Mouse (Mus musculus) forebrain, embryonic 15.5 days (tissue): Measurements from ENCODE around the gene Emp2. TPM values are rescaled to one million over a fixed set of nuclear protein-coding genes. Genes with fewer than 3 reads are reported as not detected.
A peak's percentile ranks its signal among the peaks of the same experiment; 100 is the strongest.

ENCODE experiments used
- ATAC-seq: fragments of 200-750 bp; cut with Nextera tagmentation; replicated peaks from 2 replicates; pipeline ENCODE4 v1.8.0; 2017; ENCODE audit warnings: mild to moderate bottlenecking, moderate TSS enrichment, moderate library complexity
- H3K27ac ChIP-seq: fragments of 300-500 bp; sonication (generic); replicated peaks from 2 replicates; pipeline ENCODE4 v1.5.1; 2015; ENCODE audit warnings: mild to moderate bottlenecking, inconsistent platforms
- H3K27me3 ChIP-seq: fragments of 300-500 bp; sonication (generic); 2 replicates; pipeline ENCODE4 v1.6.1; 2015; ENCODE audit warnings: inconsistent platforms
- H3K36me3 ChIP-seq: fragments of 300-500 bp; sonication (generic); 2 replicates; pipeline ENCODE4 v1.6.1; 2015; ENCODE audit warnings: mild to moderate bottlenecking, inconsistent platforms
- H3K4me1 ChIP-seq: fragments of 300-500 bp; sonication (generic); 2 replicates; pipeline ENCODE4 v1.6.1; 2015; ENCODE audit warnings: inconsistent platforms
- H3K4me2 ChIP-seq: fragments of 300-500 bp; sonication (generic); replicated peaks from 2 replicates; pipeline ENCODE4 v1.6.1; 2015; ENCODE audit warnings: mild to moderate bottlenecking, inconsistent platforms
- H3K4me3 ChIP-seq: fragments of 300-500 bp; sonication (generic); 2 replicates; pipeline ENCODE4 v1.5.1; 2015; ENCODE audit warnings: mild to moderate bottlenecking, inconsistent platforms
- H3K9ac ChIP-seq: fragments of 300-500 bp; sonication (generic); replicated peaks from 2 replicates; pipeline ENCODE4 v1.6.1; 2015; ENCODE audit warnings: mild to moderate bottlenecking, inconsistent platforms
- H3K9me3 ChIP-seq: fragments of 300-500 bp; sonication (generic); 2 replicates; pipeline ENCODE4 v1.6.1; 2016; ENCODE audit warnings: inconsistent platforms
- WGBS: fragments of 180-500 bp; shearing (Covaris S2); methylation state at CpG from one replicate; pipeline ENCODE4 v1.1.7; 2015; ENCODE audit warnings: mixed read lengths; 5-methylcytosine and 5-hydroxymethylcytosine counted together
- polyA plus RNA-seq: library from polyadenylated mRNA; unstranded; fragments of >200 nt; fragmentation: Nextera tagmentation; extraction: Ambion mirVana; gene quantifications from 2 replicates; pipeline ENCODE4 v1.2.1, GENCODE M21; 2015

Emp2 gene
- polyA plus RNA-seq = 5.9 and 7.2 TPM in 2 replicates

DNA sequence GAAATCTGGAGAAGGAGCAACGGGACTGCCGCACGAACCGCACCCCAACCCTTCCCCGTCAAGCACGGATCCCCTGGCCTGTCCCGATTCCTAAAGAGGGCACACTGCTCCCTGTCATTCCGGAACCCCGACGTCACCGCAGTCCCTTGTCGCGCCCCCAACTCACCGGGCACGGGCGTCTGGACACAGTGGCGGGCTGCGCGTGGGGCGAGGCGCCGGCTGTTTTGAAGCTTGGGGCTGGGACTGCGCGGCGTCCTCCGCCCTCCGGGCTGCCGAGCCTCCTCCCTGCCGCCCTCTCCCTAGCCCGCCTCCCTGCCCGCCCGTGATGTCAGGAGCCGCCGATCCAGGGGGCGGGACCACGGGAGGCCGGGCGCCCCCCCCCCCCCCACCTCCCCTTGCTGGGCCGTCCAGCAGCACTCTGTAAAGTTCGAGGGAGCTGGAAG is at the start of gene Emp2:
Gene Emp2 (minus strand): TSS at position 323 of the 443 bp plus-strand sequence.
- Histone ChIP-seq H3K9me3 (no peaks in the 10 kb centered on the region), H3K9ac (peak within 1 kb of the TSS; percentile 38; the same call in 1 of the 2 replicates), H3K27me3 (peaks cover 7% of the 10 kb centered on the region; the same call in 1 of the 2 replicates), H3K27ac (no peak within 1 kb of the TSS), H3K4me3 (peak within 1 kb of the TSS; percentile 43), H3K4me1 (peaks cover 12% of the 10 kb centered on the region; the same call in 1 of the 2 replicates), H3K36me3 (no peaks in the 10 kb centered on the region), H3K4me2 (peak within 1 kb of the TSS; percentile 83)
- under 1% methylated on average over 38 of the region's 40 CpGs for WGBS
- ATAC-seq = peak; percentile 82

DNA sequence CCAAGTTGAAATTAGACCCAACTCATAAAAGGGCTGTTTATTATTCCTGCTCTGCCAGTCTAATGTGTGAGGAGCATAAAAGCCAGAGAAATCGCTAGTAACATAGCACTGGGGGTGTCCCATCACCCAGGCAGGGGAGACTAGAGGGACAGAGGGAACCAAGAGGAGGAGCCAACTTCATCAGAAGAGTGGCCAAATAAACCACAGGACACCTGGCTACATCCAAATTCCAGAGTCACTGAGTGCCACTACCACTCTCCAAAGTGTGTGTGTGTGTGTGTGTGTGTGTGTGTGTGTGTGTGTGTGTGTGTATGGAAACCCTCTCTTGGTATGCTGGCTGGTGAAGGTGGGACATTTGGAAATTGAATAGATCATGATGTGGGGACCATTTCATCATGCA is 49.3 kb upstream of the Emp2 start:
- no peak for ATAC-seq
- no peak overlapping the region for H3K9ac ChIP-seq
- H3K4me1 ChIP-seq = peaks cover 11% of the 10 kb centered on the region
- H3K27me3 ChIP-seq = no peaks in the 10 kb centered on the region
- no peak overlapping the region for H3K27ac ChIP-seq
- H3K4me3 ChIP-seq = no peak overlapping the region
- no peaks in the 10 kb centered on the region for H3K36me3 ChIP-seq
- 71% methylated on average over 1 of the region's 1 CpGs for WGBS
- no peaks in the 10 kb centered on the region for H3K9me3 ChIP-seq
- no peak overlapping the region for H3K4me2 ChIP-seq

DNA sequence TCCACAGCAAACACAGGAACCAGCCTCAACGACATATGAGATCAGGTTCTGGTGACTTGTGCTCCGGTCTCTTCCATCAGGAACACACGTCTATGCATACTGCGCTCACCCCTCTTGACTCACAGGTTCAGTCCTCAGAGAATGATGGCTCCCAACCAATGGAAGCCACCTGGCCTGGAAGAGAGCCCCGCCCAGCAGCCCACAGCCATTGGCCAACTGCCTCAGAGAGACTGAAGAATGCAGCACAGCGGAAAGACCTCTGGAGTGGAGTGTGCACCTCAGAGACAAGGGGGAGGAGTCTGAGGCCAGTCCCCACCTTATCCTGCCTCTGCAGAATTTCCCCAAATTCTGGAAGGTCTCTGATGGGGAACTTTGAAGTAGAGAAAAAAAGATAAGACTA is 45.5 kb upstream of the Emp2 start:
- WGBS = 91% methylated on average over 6 of the region's 6 CpGs
- no peak for ATAC-seq
- H3K4me3 ChIP-seq = no peak overlapping the region

DNA sequence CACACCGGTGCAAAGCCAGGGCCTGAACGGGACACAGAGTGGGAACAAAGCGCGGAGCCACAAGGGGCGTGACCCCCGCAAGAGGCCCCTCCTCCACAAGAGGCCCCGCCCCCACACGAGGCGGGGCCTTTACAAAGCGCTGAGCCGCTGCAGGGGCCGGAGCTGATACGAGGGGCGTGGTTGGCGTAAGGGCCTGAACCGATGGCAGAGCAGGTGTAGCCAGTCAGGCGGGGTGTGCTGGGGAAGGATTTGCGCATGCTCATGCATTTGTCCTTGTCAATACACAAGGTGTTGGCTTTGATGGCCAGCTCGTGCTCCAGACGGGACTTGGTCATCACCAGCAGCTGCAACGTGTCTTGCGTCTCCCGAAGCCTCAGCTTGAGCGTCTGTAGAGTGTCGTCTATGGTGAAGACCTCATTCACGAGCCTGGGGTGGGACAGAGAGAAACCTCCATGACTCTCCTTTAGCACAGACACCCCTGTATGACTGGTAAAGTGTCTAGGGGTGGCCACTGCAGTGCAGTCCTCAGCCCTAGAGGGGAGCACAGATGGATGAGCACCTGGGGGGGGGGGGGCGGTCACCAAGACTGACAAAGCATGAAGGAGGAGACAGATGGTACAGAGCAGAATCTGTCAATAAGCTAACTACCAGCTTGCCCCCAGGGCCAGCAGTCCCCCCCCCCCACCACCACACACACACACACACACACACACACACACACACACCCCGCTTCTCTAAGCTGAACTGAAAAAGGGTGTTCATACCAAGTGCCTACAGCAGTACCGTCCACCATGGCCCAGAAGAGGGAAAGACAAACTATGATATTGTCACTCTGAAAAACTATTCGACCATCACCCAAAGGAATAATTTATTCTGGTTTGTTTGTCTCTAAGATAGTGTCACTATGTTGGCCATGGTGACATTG is 44.5 kb upstream of the Emp2 start:
- peak overlapping the region; percentile 23 for H3K4me3 ChIP-seq
- peak; percentile 87 for ATAC-seq
- 0 out of 2 replicates have a peak overlapping the region, but pooled peaks have one; percentile 0 for H3K27ac ChIP-seq
- no peak overlapping the region for H3K9ac ChIP-seq
- 0 out of 2 replicates have a peak, but pooled peaks cover 4% of the 10 kb centered on the region for H3K4me1 ChIP-seq
- no peaks in the 10 kb centered on the region for H3K9me3 ChIP-seq
- no peaks in the 10 kb centered on the region for H3K27me3 ChIP-seq
- 19% methylated on average over 30 of the region's 30 CpGs for WGBS
- no peaks in the 10 kb centered on the region for H3K36me3 ChIP-seq
- peak overlapping the region; percentile 38 for H3K4me2 ChIP-seq

More for the DNA sequence above, 45.5 kb upstream of the Emp2 start:
- H3K27me3 ChIP-seq = no peaks in the 10 kb centered on the region
- H3K27ac ChIP-seq = no peak overlapping the region
- H3K36me3 ChIP-seq = no peaks in the 10 kb centered on the region
- no peak overlapping the region for H3K4me2 ChIP-seq
- H3K4me1 ChIP-seq = 0 out of 2 replicates have a peak, but pooled peaks cover 4% of the 10 kb centered on the region
- no peaks in the 10 kb centered on the region for H3K9me3 ChIP-seq
- no peak overlapping the region for H3K9ac ChIP-seq

DNA sequence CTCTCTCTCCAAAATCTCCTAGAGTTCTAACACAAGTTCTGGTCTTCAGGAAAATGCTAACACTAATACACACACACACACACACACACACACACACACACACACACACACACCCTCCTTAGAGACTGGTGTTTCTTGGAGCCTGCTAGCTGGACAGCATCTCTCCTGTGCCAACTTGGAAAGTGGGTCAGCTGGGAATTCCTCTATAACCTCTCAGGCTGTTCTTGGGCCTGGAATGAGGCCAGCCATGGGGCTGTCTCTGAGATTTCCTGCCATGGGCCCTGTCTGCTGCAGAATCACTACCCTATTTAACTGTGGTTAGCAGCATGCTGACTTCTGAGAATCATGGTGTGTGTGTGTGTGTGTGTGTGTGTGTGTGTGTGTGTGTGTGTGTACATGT is 41.2 kb upstream of the Emp2 start:
- H3K27me3 ChIP-seq = no peaks in the 10 kb centered on the region
- H3K4me2 ChIP-seq = no peak overlapping the region

DNA sequence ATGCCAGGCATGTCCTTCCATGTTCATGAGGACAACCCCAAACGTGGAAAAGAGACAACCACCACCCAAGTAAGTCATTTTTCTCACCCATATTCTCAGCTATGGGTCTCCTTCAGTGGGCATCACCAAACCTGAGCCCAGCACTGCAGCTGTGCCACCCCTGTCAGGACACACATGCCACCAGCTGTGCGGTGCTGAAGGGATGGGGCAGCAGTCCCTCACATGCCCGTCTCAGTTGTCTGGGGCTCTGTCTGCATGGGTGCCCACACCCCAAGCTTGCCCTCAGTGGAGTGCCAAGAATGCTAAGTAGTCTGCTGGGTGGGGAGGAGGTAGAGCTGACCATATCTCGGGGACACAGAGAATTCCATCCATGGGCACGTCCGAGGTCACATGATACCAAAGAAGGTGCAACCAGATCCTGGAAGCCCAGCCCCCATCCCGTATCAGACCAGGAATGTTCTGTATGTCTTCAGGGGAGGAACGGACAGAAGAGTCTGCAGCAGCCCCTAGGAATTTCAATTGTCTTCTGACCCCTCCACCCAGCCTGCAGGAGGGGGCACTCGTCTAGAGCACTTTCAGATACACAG is 37.4 kb upstream of the Emp2 start:
- 72% methylated on average over 9 of the region's 9 CpGs for WGBS
- no peak for ATAC-seq
- no peaks in the 10 kb centered on the region for H3K4me1 ChIP-seq
- no peaks in the 10 kb centered on the region for H3K36me3 ChIP-seq
- H3K9me3 ChIP-seq = no peaks in the 10 kb centered on the region
- H3K4me3 ChIP-seq = no peak overlapping the region
- no peaks in the 10 kb centered on the region for H3K27me3 ChIP-seq
- no peak overlapping the region for H3K9ac ChIP-seq
- H3K27ac ChIP-seq = no peak overlapping the region
- no peak overlapping the region for H3K4me2 ChIP-seq

More for the DNA sequence above, 41.2 kb upstream of the Emp2 start:
- H3K36me3 ChIP-seq = no peaks in the 10 kb centered on the region
- no peak overlapping the region for H3K27ac ChIP-seq
- H3K4me3 ChIP-seq = no peak overlapping the region
- no peaks in the 10 kb centered on the region for H3K9me3 ChIP-seq
- ATAC-seq = no peak
- 0 out of 2 replicates have a peak, but pooled peaks cover 4% of the 10 kb centered on the region for H3K4me1 ChIP-seq
- no peak overlapping the region for H3K9ac ChIP-seq

DNA sequence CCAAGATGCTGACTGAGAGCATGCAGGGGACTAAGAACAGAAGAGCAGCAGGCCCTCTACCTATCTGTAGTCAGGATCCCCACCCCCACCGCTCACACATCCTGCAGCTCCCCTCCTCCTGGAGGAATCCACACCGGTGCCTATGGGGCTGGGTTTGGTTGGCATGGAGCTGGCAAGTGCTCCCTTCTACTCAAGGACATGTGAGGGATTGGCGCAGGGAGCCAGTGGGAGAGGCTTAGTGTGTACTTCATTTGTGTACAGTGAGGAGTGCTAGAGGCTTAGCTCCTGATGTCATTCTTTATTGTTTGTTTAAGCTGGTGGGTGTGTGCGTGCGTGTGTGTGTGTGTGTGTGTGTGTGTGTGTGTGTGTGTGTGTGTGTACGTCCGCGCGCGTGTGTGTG is 36.1 kb upstream of the Emp2 start:
- ATAC-seq = no peak
- H3K27me3 ChIP-seq = no peaks in the 10 kb centered on the region
- H3K4me2 ChIP-seq = no peak overlapping the region
- H3K4me1 ChIP-seq = no peaks in the 10 kb centered on the region
- H3K4me3 ChIP-seq = no peak overlapping the region
- H3K9ac ChIP-seq = no peak overlapping the region
- no peaks in the 10 kb centered on the region for H3K36me3 ChIP-seq
- H3K27ac ChIP-seq = no peak overlapping the region
- H3K9me3 ChIP-seq = no peaks in the 10 kb centered on the region
- WGBS = 81% methylated on average over 10 of the region's 10 CpGs

DNA sequence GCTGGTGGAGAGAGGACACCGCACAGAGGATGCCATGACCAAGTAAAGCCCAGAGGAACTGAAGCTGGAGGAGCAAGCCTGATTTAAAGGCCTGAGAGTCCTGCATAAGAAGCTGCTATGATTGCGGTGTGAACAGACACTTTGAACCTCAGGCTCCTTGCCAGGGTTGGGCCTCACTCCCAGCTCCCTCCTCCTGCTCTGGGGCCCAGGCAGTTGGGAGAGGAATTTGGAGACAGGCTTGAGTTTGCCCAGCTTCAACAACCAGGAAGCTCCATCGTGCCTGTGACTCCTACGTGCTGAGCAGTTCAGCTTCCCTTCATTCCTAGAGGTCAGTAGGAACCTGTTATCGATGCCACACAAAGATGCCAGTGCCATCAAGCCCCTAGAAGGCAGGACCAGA is 35.7 kb upstream of the Emp2 start:
- Histone ChIP-seq H3K4me2 (no peak overlapping the region), H3K9ac (no peak overlapping the region), H3K9me3 (no peaks in the 10 kb centered on the region), H3K27ac (no peak overlapping the region), H3K4me1 (no peaks in the 10 kb centered on the region), H3K4me3 (no peak overlapping the region), H3K27me3 (no peaks in the 10 kb centered on the region), H3K36me3 (no peaks in the 10 kb centered on the region)
- 78% methylated on average over 5 of the region's 5 CpGs for WGBS
- no peak for ATAC-seq

DNA sequence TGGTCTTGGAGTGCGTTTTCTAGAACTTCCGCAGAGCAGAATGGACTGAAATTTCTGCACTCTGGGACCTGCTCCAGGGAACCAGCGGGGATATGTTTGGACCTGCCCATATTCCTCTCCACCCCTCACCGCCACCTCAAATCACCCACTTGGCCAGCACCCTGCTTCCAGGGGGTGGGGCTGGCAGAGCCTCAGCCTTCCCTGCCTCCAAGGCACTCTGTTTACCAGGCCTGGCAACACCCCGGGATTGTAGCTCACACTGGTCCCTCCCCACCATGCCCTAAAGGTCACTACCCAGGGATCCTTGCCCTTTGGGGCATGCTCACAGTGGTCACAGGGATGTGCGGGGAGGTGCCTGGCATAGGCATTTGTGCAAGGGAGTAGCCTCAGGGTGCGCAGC is 33.8 kb upstream of the Emp2 start:
- no peak; the same call in 1 of the 2 replicates for ATAC-seq
- Histone ChIP-seq H3K36me3 (no peaks in the 10 kb centered on the region), H3K4me2 (no peak overlapping the region), H3K27me3 (no peaks in the 10 kb centered on the region), H3K4me3 (no peak overlapping the region), H3K27ac (no peak overlapping the region), H3K9ac (no peak overlapping the region), H3K9me3 (no peaks in the 10 kb centered on the region), H3K4me1 (no peaks in the 10 kb centered on the region)
- 84% methylated on average over 7 of the region's 7 CpGs for WGBS

DNA sequence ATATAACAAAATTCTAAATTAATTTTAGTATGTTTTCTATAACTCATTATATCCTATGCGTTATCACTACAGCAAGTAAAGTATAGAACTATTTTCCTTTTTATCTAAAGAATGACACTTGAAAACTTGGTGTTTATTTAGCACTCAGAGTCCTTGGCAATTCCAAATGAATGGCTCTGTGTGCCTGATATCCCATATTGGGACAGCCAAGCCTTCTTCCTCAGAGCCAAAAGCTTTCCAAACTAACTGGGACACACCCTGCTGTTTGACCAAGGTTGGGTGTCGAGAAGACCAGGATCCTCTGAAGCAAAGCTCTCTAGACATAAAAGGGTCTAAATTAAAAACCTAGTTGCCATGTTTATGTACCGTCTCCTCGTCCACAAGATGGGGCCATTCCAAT is 27.3 kb upstream of the Emp2 start:
- WGBS = 72% methylated on average over 4 of the region's 4 CpGs
- no peak for ATAC-seq

DNA sequence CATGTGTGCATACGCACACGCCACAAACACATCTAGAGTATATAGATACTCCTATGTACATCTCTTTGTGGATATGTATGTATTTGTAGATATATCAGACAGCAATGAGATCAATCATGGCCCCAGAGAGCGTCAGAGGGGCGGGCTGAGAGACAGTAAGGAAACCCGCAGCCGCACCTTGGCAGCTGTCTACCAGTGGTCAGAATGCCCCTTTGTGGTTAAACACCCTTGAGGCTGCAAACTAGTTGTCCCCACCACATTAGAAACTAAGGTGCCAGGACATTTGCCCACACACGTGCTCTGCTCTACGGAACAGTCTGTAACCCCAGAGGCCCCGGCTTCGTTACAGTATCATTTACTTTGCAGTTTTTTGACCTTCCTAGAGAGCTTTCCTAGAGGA is 26.2 kb upstream of the Emp2 start:
- no peaks in the 10 kb centered on the region for H3K36me3 ChIP-seq

More for the DNA sequence above, 27.3 kb upstream of the Emp2 start:
- Histone ChIP-seq H3K4me1 (peaks cover 4% of the 10 kb centered on the region; the same call in 1 of the 2 replicates), H3K36me3 (no peaks in the 10 kb centered on the region), H3K27ac (no peak overlapping the region), H3K27me3 (no peaks in the 10 kb centered on the region), H3K9ac (no peak overlapping the region), H3K4me3 (no peak overlapping the region), H3K9me3 (no peaks in the 10 kb centered on the region), H3K4me2 (no peak overlapping the region)

DNA sequence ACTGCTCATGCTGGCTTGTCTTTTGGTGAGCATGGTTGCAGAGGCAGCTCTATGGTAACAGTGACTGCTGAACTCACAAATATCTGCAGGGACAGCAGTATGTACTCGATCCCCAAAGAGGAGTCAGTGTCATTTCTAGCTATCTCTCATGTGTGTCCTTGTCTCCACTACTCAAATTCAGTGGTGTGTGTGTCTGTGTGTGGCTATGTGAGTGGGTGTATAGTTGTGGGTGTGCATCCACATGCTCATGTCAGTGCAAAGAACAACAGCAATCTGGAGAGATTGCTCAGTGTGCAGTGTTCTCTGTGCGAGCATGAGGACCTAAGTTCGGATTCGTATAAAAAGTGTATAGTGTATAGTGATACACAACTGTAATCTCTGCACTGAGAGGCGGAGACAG is 24.8 kb upstream of the Emp2 start:
- H3K27ac ChIP-seq = no peak overlapping the region
- H3K9ac ChIP-seq = no peak overlapping the region
- no peak overlapping the region for H3K4me2 ChIP-seq
- no peaks in the 10 kb centered on the region for H3K9me3 ChIP-seq
- WGBS = 91% methylated on average over 5 of the region's 5 CpGs
- no peak overlapping the region for H3K4me3 ChIP-seq
- ATAC-seq = no peak
- no peaks in the 10 kb centered on the region for H3K36me3 ChIP-seq
- H3K4me1 ChIP-seq = peaks cover 4% of the 10 kb centered on the region; the same call in 1 of the 2 replicates
- no peaks in the 10 kb centered on the region for H3K27me3 ChIP-seq

More for the DNA sequence above, 26.2 kb upstream of the Emp2 start:
- no peak overlapping the region for H3K4me3 ChIP-seq
- no peak overlapping the region for H3K9ac ChIP-seq
- no peaks in the 10 kb centered on the region for H3K27me3 ChIP-seq
- H3K4me1 ChIP-seq = peaks cover 4% of the 10 kb centered on the region; the same call in 1 of the 2 replicates
- H3K9me3 ChIP-seq = no peaks in the 10 kb centered on the region
- 91% methylated on average over 10 of the region's 10 CpGs for WGBS
- H3K27ac ChIP-seq = no peak overlapping the region
- no peak overlapping the region for H3K4me2 ChIP-seq
- no peak for ATAC-seq
